Mouse (Mus musculus) MEL (cell line): Measurements from ENCODE around the gene Kidins220.

Source experiments
- CHD2 ChIP-seq: IDR thresholded peaks from 2 replicates; pipeline ENCODE4 v1.6.1; 2011; ENCODE audit warnings: low read length, improper control_type of control experiment
- CTCF ChIP-seq, 3 experiments: IDR thresholded peaks in 2 of 3; conservative IDR thresholded peaks in 1 of 3; 2 replicates each; pipeline ENCODE4 v1.5.1; 2011 to 2012; ENCODE audit warnings: low read length in 3 of 3, low read depth in 2 of 3, mild to moderate bottlenecking in 2 of 3, improper control_type of control experiment in 1 of 3, inconsistent platforms in 1 of 3, mixed read lengths in 1 of 3, moderate library complexity in 1 of 3; ENCODE audit not compliant: control insufficient read depth in 1 of 3, insufficient read depth in 1 of 3, poor library complexity in 1 of 3, severe bottlenecking in 1 of 3
- KAT2A ChIP-seq: conservative IDR thresholded peaks from 2 replicates; pipeline ENCODE4 v1.6.1; 2012; ENCODE audit warnings: low read depth, low read length, improper control_type of control experiment, inconsistent platforms
- MXI1 ChIP-seq: IDR thresholded peaks from 2 replicates; pipeline ENCODE4 v1.6.1; 2011; ENCODE audit warnings: mild to moderate bottlenecking, low read depth, low read length, improper control_type of control experiment
- POLR2A ChIP-seq, 2 experiments: IDR thresholded peaks; 2 replicates each; pipeline ENCODE4 v1.6.1; 2011 to 2012; ENCODE audit warnings: low read length in 2 of 2, mild to moderate bottlenecking in 2 of 2, control low read depth in 1 of 2, improper control_type of control experiment in 1 of 2, low read depth in 1 of 2, moderate library complexity in 1 of 2; ENCODE audit not compliant: control insufficient read depth in 1 of 2, insufficient read depth in 1 of 2, poor library complexity in 1 of 2
- ZMIZ1 ChIP-seq: IDR thresholded peaks from 2 replicates; pipeline ENCODE4 v1.6.1; 2012; ENCODE audit warnings: low read depth, mild to moderate bottlenecking, inconsistent platforms, low read length, improper control_type of control experiment, moderate library complexity
- ZNF384 ChIP-seq: IDR thresholded peaks from 2 replicates; pipeline ENCODE4 v1.6.1; 2012; ENCODE audit warnings: low read depth, mild to moderate bottlenecking, inconsistent platforms, low read length, improper control_type of control experiment

DNA sequence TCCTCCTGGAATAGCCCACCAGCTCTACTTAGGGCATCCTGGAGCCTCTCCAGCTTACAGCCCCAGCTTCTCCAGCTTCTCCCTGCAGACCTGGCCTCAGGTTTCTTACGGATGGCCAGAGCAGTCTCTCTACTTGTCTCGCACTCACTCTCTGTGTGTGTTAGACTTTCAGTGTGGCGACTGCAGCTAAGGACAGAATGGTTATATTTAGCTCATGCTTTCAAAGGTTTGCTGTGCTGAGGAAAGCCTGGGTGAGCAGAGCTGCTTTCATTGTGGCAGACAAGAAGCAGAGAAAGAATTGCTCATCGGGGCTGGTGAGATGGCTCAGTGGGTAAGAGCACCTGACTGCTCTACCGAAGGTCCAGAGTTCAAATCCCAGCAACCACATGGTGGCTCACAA lies 46.3 kb downstream of the Kidins220 start:
- TF ChIP-seq CHD2: no peak
- TF ChIP-seq CTCF (IDR thresholded peaks at IDR 0.05 in 2 of 3, conservative IDR thresholded peaks at IDR 0.05 in 1 of 3; ENCODE audit: control insufficient read depth in 1 of 3, insufficient read depth in 1 of 3, low read depth in 2 of 3, low read length in 3 of 3, poor library complexity in 1 of 3, severe bottlenecking in 1 of 3): no peak
- no peak for TF ChIP-seq KAT2A
- no peak for TF ChIP-seq MXI1
- no peak for TF ChIP-seq ZMIZ1
- no peak for TF ChIP-seq ZNF384
- no peak for TF ChIP-seq POLR2A (IDR thresholded peaks at IDR 0.05; ENCODE audit: control insufficient read depth in 1 of 2, insufficient read depth in 1 of 2, low read depth in 1 of 2, low read length in 2 of 2, poor library complexity in 1 of 2)
